Mouse (Mus musculus): ENCODE measurements around the gene Lin28b. TPM values are rescaled to one million over a fixed set of nuclear protein-coding genes. Genes with fewer than 3 reads are reported as not detected.

The Lin28b gene
- 27.3 and 27.5 TPM in 2 replicates for polyA plus RNA-seq (2014; fragmentation: Nextera tagmentation; extraction: Ambion mirVana)

DNA sequence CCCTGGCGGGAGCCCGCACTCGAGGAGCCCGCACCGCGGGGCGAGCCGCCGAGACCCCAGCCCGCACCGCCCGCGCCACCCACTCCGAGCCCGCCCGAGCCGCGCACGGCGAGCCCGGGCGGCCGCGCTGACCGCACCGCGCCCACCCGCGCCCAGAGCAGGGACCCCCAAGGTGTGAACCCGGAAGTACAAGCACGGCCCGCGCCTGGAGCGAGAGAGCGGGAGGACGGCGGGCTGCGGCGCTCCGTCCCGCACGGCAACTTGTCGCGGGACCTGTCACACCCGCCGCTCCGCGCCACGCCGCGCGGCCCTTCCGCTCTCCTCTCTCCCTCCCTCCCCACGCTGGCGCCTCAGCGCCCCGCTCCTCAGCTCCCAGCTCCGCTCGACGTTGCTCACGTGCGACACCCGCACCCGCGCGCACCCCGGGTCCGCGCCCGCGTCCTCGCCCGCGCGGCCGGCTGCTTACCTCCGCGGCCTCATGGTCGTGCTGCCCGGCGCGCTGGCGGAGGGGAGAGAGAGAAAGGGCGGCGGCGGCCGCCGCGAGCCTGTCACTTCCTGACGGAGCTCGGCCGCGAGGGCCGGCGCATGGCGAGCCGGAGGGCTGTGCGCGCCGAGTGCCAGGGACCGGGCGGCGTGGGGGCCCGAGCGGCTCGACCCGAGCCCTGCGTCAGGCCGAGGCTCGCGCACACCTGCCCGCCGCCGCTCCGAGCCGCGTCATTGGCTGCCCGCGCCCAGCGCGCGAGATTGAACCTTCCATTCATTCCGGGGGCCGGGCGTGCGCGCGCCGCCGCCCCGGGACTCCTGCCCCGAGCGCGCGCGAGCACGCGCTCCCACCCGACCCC lies at the start of gene Lin28b:
Gene Lin28b, minus strand, starts transcription at position 635 of the 842 bp plus-strand sequence.
- H3K27me3 ChIP-seq (ENCODE audit: control insufficient read depth, insufficient read depth, low read length): no peaks in the 10 kb centered on the region
- no peaks in the 10 kb centered on the region for H3K9me3 ChIP-seq (ENCODE audit: control insufficient read depth, low read length)
- peak; percentile 94 for ATAC-seq (ENCODE audit: low FRiP score)

DNA sequence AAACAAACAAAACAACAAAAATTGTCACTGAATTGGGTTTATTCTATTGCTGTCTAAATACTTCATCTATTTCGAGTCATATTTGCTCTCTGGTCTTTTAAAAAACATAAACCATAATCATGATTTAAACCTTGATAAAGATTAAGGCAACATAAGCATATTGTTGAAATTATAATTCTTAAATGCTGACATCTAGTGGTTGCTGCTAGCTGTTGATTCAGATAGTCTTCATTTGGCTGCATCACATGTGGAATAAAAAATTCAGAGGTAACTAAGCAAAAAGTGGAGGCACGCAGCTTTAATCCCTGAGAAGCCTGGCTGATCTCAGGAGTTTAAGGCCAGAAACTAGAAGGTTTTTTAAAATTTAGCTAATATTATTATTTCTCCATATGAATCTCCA lies 25.6 kb upstream of the Lin28b start:
- no peak overlapping the region for H3K4me3 ChIP-seq (ENCODE audit: low read depth, low read length)
- ATAC-seq (ENCODE audit: low FRiP score) (no peak), DNase-seq (ENCODE audit: low spot score, missing footprints) (no peak)
- 67% methylated on average over 2 of the region's 2 CpGs for WGBS
- no peaks in the 10 kb centered on the region for H3K36me3 ChIP-seq (ENCODE audit: control insufficient read depth, insufficient read depth, low read length)
- H3K9ac ChIP-seq (ENCODE audit: low read length): no peak overlapping the region
- H3K9me3 ChIP-seq (ENCODE audit: control insufficient read depth, low read length): no peaks in the 10 kb centered on the region
- H3K4me2 ChIP-seq: no peak overlapping the region
- no peaks in the 10 kb centered on the region for H3K27me3 ChIP-seq (ENCODE audit: control insufficient read depth, insufficient read depth, low read length)
- H3K27ac ChIP-seq (ENCODE audit: low read depth, low read length): no peak overlapping the region
- H3K4me1 ChIP-seq (ENCODE audit: control insufficient read depth, insufficient read depth, low read length): no peaks in the 10 kb centered on the region

More for the DNA sequence above, at the start of gene Lin28b:
- H3K9ac ChIP-seq (ENCODE audit: low read length): peak within 1 kb of the TSS; percentile 88
- peak within 1 kb of the TSS; percentile 69 for H3K4me3 ChIP-seq (ENCODE audit: low read depth, low read length)
- DNase-seq (ENCODE audit: low spot score, missing footprints): peak; percentile 98
- H3K4me2 ChIP-seq: peak within 1 kb of the TSS; percentile 79
- under 1% methylated on average over 98 of the region's 139 CpGs for WGBS
- peak within 1 kb of the TSS; percentile 86 for H3K27ac ChIP-seq (ENCODE audit: low read depth, low read length)
- H3K36me3 ChIP-seq (ENCODE audit: control insufficient read depth, insufficient read depth, low read length): no peaks in the 10 kb centered on the region
- no peaks in the 10 kb centered on the region for H3K4me1 ChIP-seq (ENCODE audit: control insufficient read depth, insufficient read depth, low read length)

- no peak overlapping the region for H3K4me2 ChIP-seq
- DNase-seq (ENCODE audit: low spot score, missing footprints) (no peak), ATAC-seq (ENCODE audit: low FRiP score) (no peak)
- no peaks in the 10 kb centered on the region for H3K4me1 ChIP-seq (ENCODE audit: control insufficient read depth, insufficient read depth, low read length)
- no peaks in the 10 kb centered on the region for H3K9me3 ChIP-seq (ENCODE audit: control insufficient read depth, low read length)
- no peaks in the 10 kb centered on the region for H3K27me3 ChIP-seq (ENCODE audit: control insufficient read depth, insufficient read depth, low read length)
- H3K4me3 ChIP-seq (ENCODE audit: low read depth, low read length): no peak overlapping the region
- no peak overlapping the region for H3K27ac ChIP-seq (ENCODE audit: low read depth, low read length)
- 86% methylated on average over 3 of the region's 3 CpGs for WGBS
- no peak overlapping the region for H3K9ac ChIP-seq (ENCODE audit: low read length)
- no peaks in the 10 kb centered on the region for H3K36me3 ChIP-seq (ENCODE audit: control insufficient read depth, insufficient read depth, low read length)
Observed at GRCm38 (mm10) chr10:45510662-45511061, 24.5 kb upstream of the Lin28b start.

- 87% methylated on average over 1 of the region's 1 CpGs for WGBS
- ATAC-seq (ENCODE audit: low FRiP score): no peak
Observed at GRCm38 (mm10) chr10:45500259-45500658, 14.1 kb upstream of the Lin28b start.

DNA sequence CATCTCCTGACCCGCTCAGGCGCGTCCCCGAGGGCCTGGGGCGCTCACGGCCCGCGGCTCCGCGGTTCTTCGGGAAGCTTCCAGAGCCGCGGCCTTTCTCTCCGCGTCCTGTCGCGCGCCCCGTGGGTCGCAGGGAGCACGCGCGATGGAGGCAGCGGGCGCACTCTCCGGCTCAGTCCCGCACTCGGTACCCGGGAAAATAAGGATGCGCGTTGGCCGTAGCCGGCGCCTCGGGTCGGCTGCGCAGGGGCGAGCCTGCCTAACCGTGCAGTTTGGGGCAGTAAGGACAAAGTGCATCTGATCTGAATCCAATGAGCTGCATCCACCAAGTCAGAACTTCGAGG lies 380 bp upstream of the Lin28b start:
- Histone ChIP-seq H3K9ac (ENCODE audit: low read length) (peak overlapping the region; percentile 88), H3K4me2 (peak overlapping the region; percentile 79), H3K27me3 (ENCODE audit: control insufficient read depth, insufficient read depth, low read length) (no peaks in the 10 kb centered on the region), H3K27ac (ENCODE audit: low read depth, low read length) (peak overlapping the region; percentile 86), H3K9me3 (ENCODE audit: control insufficient read depth, low read length) (no peaks in the 10 kb centered on the region), H3K36me3 (ENCODE audit: control insufficient read depth, insufficient read depth, low read length) (no peaks in the 10 kb centered on the region), H3K4me1 (ENCODE audit: control insufficient read depth, insufficient read depth, low read length) (no peaks in the 10 kb centered on the region), H3K4me3 (ENCODE audit: low read depth, low read length) (peak overlapping the region; percentile 69)
- WGBS: under 1% methylated on average over 37 of the region's 40 CpGs
- ATAC-seq (ENCODE audit: low FRiP score) (no peak), DNase-seq (ENCODE audit: low spot score, missing footprints) (no peak)

More at GRCm38 (mm10) chr10:45500259-45500658, 14.1 kb upstream of the Lin28b start:
- H3K9me3 ChIP-seq (ENCODE audit: control insufficient read depth, low read length): no peaks in the 10 kb centered on the region
- no peak overlapping the region for H3K27ac ChIP-seq (ENCODE audit: low read depth, low read length)
- H3K4me1 ChIP-seq (ENCODE audit: control insufficient read depth, insufficient read depth, low read length): no peaks in the 10 kb centered on the region
- no peak for DNase-seq (ENCODE audit: low spot score, missing footprints)
- no peak overlapping the region for H3K9ac ChIP-seq (ENCODE audit: low read length)
- no peaks in the 10 kb centered on the region for H3K36me3 ChIP-seq (ENCODE audit: control insufficient read depth, insufficient read depth, low read length)
- H3K4me2 ChIP-seq: no peak overlapping the region
- no peak overlapping the region for H3K4me3 ChIP-seq (ENCODE audit: low read depth, low read length)
- H3K27me3 ChIP-seq (ENCODE audit: control insufficient read depth, insufficient read depth, low read length): no peaks in the 10 kb centered on the region

DNA sequence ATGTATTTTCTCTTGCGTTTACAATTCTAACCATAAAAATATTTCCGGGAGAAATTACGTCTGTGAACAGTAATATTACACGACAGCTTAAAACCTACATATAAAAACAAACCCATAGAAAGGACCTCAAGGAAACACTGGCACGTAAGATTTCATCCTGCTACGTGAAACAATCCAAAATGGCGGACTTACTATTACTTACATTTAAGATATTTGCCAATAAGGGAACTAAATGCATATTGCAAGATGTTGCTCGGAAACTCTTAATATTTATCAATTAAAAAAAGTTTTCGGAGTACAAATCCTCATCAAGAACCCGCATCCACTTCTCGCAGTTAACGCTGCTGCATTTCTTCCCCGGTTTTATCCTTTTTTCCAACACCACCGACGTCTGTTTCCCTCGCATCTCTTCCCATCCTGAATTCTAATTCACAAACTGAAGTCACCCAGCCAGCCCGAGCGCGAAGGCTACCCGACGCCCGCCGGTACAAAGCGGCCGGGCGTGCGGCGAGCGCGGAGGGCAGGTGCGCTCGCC lies 902 bp downstream of the Lin28b start:
- Histone ChIP-seq H3K27ac (ENCODE audit: low read depth, low read length) (peak overlapping the region; percentile 86), H3K27me3 (ENCODE audit: control insufficient read depth, insufficient read depth, low read length) (no peaks in the 10 kb centered on the region), H3K9me3 (ENCODE audit: control insufficient read depth, low read length) (no peaks in the 10 kb centered on the region), H3K36me3 (ENCODE audit: control insufficient read depth, insufficient read depth, low read length) (no peaks in the 10 kb centered on the region), H3K4me3 (ENCODE audit: low read depth, low read length) (peak overlapping the region; percentile 69), H3K4me1 (ENCODE audit: control insufficient read depth, insufficient read depth, low read length) (no peaks in the 10 kb centered on the region), H3K4me2 (peak overlapping the region; percentile 79), H3K9ac (ENCODE audit: low read length) (peak overlapping the region; percentile 88)
- under 1% methylated on average over 32 of the region's 32 CpGs for WGBS
- no peak for DNase-seq (ENCODE audit: low spot score, missing footprints)
- peak; percentile 0; the same call in 1 of the 2 replicates for ATAC-seq (ENCODE audit: low FRiP score)

DNA sequence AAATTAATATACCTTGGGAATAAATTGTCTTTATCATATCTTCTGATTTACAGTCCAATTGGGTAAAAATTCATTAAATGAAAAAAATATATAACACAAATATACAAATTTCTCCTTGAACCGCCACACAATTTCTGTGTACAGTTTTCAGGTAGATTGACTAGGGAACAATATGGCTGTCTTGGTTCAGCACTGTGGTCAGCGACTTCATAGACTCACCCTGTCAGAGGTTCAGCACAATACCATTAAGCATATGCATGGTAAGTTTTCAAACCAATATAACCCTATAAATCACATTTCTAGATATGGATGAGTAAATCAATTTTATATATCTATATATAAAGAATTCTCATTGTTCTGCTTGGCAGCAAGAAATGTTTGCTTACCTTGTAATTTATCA lies 3.0 kb downstream of the Lin28b start:
- H3K9ac ChIP-seq (ENCODE audit: low read length): no peak overlapping the region
- no peaks in the 10 kb centered on the region for H3K27me3 ChIP-seq (ENCODE audit: control insufficient read depth, insufficient read depth, low read length)
- no peak for ATAC-seq (ENCODE audit: low FRiP score)
- H3K36me3 ChIP-seq (ENCODE audit: control insufficient read depth, insufficient read depth, low read length): no peaks in the 10 kb centered on the region
- 57% methylated on average over 2 of the region's 2 CpGs for WGBS
- no peak overlapping the region for H3K4me3 ChIP-seq (ENCODE audit: low read depth, low read length)
- H3K27ac ChIP-seq (ENCODE audit: low read depth, low read length): no peak overlapping the region
- no peaks in the 10 kb centered on the region for H3K4me1 ChIP-seq (ENCODE audit: control insufficient read depth, insufficient read depth, low read length)
- no peak overlapping the region for H3K4me2 ChIP-seq
- peak; percentile 90 for DNase-seq (ENCODE audit: low spot score, missing footprints)
- H3K9me3 ChIP-seq (ENCODE audit: control insufficient read depth, low read length): no peaks in the 10 kb centered on the region

DNA sequence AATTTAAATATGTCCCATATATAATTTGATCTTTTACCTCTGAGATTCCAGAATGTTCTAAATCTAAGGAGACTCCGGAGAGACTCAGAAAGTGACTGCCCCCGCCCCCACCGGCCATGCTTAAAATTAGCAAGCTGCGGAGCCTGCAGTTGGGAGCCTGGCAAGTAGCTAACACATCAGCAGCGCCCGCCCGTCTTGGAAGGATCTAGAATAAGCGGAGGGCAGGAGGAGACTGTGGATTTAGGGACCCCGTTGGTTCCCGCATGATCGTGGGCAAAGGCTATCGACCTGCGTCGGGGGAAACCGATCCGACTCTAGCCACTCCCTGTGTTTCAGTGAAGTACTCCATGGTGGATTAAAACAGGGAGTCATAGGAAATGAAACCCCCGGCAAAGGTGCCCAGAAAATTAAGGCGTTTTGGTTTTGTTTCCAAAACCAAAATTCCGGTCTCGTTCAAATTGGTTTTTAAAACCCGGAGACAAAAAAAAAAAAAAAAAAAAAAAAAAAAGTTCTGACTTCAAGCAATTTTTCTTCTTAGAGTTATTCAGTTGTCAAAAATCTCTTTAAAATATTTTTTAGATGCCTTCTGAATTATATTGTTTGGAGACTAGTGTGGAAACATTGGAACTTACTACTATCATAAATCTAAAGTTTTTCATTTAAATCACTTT lies 12.4 kb downstream of the Lin28b start:
- Histone ChIP-seq H3K9me3 (ENCODE audit: control insufficient read depth, low read length) (no peaks in the 10 kb centered on the region), H3K4me2 (peak overlapping the region; percentile 52), H3K27me3 (ENCODE audit: control insufficient read depth, insufficient read depth, low read length) (no peaks in the 10 kb centered on the region), H3K9ac (ENCODE audit: low read length) (peak overlapping the region; percentile 59), H3K4me3 (ENCODE audit: low read depth, low read length) (peak overlapping the region; percentile 25), H3K36me3 (ENCODE audit: control insufficient read depth, insufficient read depth, low read length) (no peaks in the 10 kb centered on the region), H3K27ac (ENCODE audit: low read depth, low read length) (no peak overlapping the region), H3K4me1 (ENCODE audit: control insufficient read depth, insufficient read depth, low read length) (peaks cover 26% of the 10 kb centered on the region)
- under 1% methylated on average over 21 of the region's 21 CpGs for WGBS
- peak; percentile 93 for DNase-seq (ENCODE audit: low spot score, missing footprints)
- ATAC-seq (ENCODE audit: low FRiP score): no peak

DNA sequence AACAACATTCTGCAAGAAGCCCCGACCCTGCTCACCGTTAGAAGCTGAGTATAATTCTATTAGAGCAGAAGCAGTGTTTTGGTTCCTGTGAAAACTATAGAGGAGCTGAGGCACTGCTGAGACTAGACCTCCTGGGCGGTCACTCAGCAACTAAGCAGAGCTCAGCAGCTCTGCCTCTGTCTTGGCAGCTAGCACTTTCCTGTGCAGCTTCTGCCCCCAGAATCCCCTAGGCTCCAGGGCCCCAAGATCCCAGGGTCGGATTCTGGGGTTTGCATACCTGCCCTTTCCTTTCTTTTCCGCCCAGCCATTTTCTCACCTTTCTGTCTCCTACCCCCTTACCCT lies 13.1 kb downstream of the Lin28b start:
- H3K9me3 ChIP-seq (ENCODE audit: control insufficient read depth, low read length): no peaks in the 10 kb centered on the region
- no peak for ATAC-seq (ENCODE audit: low FRiP score)
- no peaks in the 10 kb centered on the region for H3K27me3 ChIP-seq (ENCODE audit: control insufficient read depth, insufficient read depth, low read length)
- peak overlapping the region; percentile 31; the same call in 1 of the 2 replicates for H3K9ac ChIP-seq (ENCODE audit: low read length)
- H3K27ac ChIP-seq (ENCODE audit: low read depth, low read length): no peak overlapping the region
- no peak overlapping the region for H3K4me3 ChIP-seq (ENCODE audit: low read depth, low read length)
- 3% methylated on average over 5 of the region's 5 CpGs for WGBS
- peak overlapping the region; percentile 52 for H3K4me2 ChIP-seq
- no peak for DNase-seq (ENCODE audit: low spot score, missing footprints)
- H3K4me1 ChIP-seq (ENCODE audit: control insufficient read depth, insufficient read depth, low read length): peaks cover 28% of the 10 kb centered on the region
- no peaks in the 10 kb centered on the region for H3K36me3 ChIP-seq (ENCODE audit: control insufficient read depth, insufficient read depth, low read length)
